Mouse (Mus musculus) adrenal gland, postnatal 25 days (tissue): ENCODE results near the gene Dusp7. TPM values are rescaled to one million over a fixed set of nuclear protein-coding genes. Genes with fewer than 3 reads are reported as not detected.
A peak's percentile ranks its signal among the peaks of the same experiment; 100 is the strongest.

Experiments
- DNase-seq: peaks from one replicate; pipeline ENCODE4 v3.0.0; 2021; ENCODE audit warnings: mixed read lengths
- total RNA-seq: library from RNA; stranded (reverse); gene quantifications from 2 replicates; pipeline ENCODE4 v1.2.3, GENCODE M21; 2021

The Dusp7 gene
- total RNA-seq, 1 experiment from 2014 or later = 16.7 TPM

DNA sequence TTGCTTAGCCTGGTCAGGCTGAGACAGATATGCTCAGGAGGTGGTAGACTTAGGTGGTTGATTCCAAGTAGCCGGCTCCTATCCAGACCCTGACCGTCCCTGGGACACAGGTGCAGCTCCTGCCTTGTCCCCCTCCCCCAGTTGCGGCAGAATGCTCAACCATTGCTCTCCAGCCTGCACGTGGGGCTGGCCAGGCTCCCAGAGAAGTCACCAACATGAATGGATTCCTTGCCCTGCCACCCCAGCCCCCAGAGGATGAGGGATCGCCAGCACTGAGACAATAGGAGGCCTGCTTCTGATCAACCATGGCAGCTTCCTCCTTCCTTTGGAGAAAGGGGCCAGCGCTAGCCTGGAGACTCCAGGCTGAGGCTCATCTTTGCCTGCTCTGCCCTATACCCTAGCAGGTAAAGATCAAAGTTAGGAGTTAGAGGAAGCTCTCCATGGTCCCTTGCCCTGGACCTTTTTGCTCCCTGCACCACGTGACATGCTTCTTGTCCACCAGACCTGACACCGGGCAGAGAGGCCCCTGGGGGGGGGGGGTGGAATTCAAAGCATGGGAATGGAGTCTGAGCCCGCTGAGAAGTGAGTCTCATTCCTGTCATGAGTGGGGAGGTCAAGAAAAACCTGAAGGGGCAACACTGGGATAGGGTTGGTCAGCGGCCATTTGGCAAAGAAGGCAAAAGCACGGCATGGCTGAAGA, 24.5 kb downstream of the Dusp7 start:
- DNase-seq = no peak

DNA sequence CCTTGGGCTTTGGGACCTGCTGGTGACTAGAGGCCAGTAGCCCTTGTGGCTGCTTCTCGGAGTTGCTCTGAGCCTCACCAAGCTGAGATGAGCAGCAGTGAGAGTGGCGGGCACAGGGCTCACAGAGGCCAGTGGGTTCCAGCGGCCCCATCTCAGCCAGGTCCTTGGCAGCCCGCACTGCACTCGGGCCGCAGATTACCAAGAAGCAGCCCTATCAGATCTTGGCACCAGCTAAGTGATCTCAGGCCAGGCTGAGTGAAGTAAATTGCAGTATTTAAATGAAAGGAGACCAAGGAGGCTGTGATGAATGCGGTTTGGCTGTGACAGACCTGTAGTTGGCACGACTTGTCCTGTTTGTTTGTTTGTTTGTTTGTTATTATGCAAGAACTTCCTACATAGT, 25.1 kb downstream of the Dusp7 start:
- no peak for DNase-seq

DNA sequence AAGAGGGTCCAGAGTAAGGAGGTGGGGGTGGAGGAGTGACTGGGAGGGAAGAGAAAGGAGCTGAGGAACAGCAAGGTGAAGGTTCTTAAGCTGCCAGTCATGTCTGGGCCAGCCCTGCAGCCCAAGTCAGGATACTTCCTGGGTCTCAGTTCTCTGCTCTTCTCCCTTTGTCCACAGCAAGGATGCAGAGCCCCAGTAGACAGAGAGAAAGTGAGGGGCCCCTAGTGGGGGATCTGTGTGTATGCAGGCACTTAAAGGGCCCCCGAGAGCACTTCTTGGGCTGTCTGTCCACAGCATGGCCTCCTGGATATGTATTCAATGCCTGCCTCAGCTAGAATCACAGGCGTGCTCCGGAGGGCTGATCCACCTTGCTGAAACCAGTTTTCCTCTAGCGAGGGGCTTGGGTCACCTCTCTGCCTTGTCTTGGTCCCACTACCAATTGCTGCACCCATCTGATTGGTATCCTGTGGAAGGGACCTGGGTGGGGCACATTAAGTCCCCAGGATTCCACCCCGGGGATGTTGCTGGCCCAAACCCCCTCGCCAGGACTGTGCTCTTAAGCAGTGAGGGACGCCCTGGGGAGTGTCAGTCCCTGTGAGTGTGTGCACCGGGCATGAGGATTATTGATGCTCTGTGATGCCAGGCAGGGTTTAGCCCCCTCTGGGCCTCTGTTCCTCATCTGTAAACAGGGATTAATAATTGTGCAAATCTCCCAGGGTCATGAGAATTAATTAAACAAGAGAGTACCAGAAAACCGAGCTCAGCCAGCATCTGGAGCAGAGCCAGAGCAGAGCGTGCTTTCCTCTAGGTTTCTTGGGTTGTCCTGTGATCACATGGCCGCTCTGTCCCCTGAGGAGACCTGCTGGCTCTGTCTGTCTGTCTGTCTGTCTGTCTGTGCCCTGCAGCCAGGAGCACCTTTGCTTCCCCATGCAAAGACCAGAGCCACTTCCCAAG, 26.5 kb downstream of the Dusp7 start:
- no peak for DNase-seq

DNA sequence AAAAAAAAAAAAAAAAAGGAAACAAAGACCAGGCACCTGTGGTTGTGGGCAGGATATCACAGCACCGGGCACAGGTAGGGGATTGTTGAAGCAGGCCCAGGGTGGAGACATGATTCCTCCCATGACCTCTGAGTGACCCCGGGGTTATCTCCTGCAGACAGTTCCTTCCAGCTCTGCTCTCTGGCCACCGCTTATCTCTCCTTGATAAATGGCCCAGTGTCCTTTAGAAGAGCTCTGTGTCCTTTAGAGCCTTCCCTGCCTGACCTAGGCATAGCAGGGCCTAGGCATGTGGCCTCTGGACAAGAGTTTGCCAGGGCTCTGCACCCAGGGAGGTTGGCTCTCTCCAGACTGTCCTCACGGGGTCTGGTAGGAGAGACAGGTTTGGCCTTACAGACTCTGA, 29.3 kb downstream of the Dusp7 start:
- DNase-seq = peak; percentile 17

DNA sequence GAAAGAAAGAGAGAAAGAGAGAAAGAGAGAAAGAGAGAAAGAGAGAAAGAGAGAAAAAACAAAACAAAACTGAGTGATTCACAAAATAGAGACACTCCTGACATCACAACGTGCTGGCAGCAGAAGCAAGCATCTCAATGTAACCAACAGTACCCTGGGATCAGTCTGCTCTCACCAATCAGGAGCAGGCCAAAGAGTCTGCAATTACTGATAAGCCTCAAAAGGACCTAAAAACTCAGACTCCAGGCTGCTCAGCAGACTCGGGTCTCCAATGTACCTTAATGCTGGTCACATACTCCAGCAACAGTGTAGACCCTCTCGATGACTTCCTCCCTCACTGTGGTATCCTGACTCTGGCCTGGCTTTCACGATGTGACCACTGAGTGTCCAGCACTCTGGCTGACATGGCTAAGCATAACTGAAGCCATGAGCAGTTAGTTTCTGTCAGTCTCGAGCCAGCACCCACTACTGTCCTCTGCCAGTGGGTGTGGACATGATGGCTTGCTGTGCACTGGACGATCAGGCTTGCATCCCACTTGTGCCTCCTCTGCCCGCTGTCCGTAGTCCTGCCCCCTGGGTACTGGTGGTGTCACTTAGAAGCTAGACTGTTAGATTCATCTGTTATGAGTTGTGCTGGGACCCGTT, 30.4 kb downstream of the Dusp7 start:
- no peak for DNase-seq

DNA sequence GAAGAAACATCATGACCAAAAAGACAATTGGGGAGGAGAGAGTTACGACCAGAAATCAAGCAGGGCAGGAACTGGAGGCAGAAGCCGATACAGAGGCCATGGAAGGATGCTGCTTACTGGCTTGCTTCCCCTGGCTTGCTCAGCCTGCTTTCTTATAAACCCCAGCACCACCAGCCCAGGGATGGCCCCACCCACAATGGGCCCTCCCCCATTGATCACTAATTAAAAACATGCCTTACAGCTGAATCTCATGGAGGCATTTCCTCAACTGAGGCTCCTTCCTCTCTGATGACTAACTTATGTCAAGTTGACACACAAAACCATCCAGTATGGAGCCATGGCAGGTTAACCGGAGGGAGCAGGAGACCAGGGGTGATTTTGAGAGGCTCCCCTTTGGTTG, 31.4 kb downstream of the Dusp7 start:
- DNase-seq = no peak

DNA sequence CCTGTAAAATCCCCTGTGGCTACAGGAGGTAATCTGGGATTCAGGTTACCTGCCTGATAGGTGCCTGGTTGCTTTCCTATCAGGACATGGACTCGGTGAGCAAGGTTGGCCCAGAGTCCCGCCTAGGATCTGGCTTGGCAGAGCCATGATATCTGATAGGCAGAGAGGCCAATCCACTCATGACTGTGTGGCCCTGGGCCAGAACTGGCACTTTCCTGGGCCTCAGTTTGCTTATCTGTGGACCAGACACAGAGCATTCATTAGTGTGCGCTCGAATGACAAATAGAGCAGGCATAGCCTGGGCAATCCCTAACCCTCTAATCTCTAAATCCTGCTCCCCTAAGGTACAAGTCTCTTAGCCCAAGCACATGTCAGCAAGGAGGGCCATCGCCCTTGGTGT, 33.7 kb downstream of the Dusp7 start:
- no peak for DNase-seq

DNA sequence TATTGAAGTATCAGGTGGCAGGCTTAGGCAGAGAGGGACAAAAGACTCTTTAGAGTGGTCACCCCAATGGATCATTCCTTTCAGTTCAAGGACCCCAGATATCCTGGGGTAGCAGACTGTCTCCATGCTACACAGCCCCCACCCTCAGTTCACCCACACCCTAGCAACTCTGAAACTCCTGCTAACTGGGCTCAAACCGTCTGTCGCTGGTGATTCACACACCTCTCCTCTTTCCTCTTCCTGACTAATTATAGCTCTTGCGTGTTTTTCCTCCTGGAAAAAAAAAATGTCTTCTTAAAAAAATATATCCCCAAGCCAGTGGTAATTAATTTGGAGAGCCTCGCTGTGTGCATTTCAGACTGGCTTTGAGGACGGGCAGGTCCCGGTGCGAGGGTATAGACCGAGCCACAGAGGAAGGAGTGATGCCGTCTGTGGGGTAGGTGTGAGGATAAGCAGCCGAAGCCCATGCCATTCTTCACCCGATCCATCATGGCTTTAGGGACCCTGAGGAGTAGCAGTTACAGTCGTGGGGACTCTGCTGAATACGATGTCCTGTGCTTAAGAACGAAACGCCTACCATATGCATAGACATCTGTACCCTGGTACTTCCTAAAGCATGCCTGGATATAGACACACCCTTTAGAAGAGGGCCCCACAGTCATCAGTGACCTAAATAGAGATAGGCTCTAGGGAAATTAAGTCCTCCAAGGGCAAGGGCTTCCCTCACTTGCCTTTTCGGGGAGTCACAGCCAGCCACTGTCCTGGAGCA, 34.4 kb downstream of the Dusp7 start:
- DNase-seq = no peak

DNA sequence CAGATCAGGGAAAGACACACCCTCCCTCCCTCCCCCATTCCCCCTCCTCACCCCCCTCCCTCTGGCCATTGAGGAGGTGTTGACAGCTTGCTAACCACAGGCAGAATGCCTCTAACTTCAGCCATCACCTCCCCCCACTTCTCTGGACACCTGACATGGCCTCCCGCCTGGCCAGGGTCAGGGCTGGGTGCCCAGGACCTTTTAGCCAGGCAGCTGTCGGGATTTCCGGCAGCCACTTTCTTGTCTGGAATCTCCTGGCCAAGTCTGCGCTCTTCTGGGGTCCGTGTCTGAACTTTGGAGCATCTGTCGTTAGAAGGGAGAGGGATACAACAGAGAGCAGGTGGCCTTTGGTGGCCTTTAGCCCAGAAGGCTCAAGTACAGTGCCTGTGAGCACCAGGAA, 36.8 kb downstream of the Dusp7 start:
- DNase-seq = peak; percentile 18

DNA sequence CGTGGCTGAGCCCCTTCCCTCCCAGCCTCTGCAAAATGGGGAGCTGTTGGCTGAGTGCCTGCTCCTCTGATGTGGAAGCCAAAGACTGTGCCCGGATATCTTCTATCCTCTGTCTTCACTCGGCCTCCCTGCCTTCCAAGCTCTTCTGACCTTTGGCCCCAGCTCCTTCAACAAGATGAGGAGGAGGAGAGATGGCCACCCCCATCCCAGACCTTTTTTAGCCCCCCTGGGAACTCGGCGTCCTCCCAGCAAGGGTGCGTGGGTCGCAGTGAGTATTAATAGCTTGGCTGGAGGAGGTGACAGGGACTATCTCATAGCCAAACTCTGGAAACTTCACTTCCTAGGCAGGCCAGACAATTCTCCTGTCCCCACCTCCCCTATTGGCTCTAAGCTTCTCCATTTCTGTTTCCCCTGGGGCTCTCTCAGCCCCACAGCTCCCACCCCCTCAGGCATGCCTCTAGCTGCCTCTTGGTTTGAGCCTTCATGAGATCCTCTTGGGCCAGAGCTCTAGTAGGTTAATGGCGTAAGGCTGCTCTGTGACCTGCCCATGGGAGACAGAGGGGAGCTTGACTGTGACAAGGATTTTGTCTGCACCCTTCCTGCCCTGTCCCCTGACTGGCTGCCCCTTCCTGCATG, 38.1 kb downstream of the Dusp7 start:
- peak; percentile 31 for DNase-seq

DNA sequence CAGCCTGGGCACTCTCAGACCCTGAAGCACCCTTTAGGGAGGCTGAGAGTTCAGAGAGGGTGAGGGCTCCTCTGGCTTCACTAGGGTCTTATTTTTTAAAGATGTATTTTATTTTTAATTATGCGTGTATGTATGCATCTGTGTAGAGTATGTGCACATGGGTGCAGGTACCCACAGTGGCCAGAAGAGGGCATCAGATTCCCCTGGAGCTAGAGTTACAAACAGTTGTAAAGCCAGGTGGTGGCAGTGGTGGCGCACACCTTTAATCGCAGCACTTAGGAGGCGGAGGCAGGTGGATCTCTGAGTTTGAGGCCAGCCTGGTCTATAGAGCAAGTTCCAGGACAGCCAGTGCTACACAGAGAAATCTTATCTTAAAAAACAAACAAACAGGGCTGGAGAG, 40.7 kb downstream of the Dusp7 start:
- DNase-seq = no peak

DNA sequence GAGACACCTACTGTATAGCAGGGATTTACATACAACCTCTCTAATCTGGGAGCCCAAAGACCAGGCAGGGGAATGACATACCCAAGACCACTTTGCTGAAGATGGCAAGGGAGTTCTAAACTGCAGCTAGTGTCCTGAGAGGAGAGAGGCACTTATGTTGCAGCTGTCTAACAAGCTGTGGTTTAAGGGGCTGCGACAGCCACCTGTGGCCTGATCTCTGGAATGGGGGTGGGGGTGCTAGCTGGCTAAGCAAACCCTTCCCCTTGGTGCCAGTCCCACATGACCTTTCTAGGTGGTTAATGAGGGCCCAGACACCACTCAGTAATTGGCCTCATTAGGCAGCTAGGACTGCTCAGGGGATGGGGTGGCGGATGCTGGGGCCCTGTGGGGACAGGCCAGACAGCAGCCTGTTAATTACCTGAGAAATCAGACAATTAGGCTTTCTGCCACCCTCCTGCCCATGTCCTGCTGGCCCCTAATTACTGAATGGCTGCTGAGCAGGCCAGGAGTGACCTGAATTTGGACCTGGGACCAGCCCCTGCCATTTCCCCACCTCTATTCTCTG, 41.7 kb downstream of the Dusp7 start:
- DNase-seq = no peak

DNA sequence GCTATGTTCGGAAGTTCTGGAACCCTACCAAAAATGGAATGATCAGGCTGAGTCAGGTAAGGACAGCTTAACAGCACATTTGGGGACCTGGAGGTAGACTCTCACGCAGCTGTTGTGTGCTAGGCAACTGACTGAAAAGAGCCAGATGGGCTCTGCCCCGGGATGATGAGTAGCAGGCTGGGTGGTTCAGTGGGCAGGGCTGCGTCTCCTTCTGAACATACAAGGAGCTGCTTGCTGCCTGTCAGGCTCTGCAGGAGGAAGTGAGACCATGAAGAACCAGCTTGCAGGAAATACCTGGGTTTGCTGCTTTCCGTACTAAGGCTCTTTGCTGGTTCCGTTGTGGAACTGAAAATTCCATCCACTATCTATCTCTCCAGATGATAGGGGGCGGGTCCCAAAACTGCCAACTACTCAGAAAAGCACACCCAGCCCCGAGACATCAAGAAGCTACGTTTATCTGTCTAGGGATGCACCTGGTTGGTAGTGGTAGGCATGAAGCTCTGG, 42.7 kb downstream of the Dusp7 start:
- DNase-seq = no peak

DNA sequence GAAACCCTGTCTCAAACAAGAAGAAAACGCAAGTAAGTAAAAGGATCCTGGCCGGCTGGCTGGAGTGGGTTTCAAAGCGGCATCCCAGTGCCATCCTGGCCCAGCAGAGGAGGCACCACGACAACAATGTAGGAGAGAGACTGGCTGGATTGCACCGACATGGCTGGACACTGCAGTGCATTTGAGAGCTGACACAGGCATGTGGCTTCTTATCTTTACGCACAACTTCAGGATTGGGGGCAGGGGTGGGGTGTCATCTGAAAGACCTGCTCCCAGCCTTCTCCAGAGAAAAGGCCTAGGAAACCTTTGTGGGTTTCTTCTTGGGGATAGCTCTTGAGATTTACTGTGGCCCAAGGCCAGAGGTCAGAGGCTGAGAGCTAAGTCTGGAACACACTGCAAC, 43.3 kb downstream of the Dusp7 start:
- no peak for DNase-seq

DNA sequence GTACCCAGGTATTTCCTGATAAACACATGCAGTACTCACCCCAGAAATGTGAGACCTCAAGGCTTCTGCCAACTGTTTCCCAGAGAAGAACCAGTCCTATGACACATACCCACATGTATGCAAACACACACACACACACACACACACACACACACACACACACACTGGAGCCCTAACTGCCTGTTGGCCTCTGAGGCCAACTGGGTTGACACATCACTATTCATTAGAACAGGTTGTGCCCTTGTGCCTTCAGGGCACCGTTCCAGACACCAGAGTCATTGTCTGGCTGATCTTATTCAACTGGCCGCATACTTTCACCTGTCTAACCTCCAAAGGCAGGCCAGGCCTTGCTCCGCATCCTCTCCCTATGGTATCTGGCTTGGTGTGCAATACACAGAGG, 43.8 kb downstream of the Dusp7 start:
- no peak for DNase-seq

DNA sequence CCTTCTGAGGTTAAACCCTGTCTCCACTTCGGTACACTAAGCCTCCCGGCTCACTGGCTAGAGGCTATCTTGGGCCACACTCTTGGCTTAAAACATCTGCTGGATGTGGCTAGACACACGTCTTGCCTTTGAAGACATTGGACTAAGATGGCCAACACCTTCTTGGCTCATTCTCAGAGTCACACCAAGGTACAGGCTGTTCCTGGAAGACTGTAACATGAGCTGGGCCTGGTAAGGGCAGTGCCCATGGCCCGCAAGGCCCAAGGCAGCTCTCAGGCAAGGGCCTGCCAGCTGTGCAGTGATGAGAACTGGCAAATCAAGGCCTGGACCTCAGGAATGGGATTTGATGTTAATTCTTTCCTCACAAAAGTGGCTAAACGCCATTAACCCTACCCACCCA, 45.2 kb downstream of the Dusp7 start:
- no peak for DNase-seq

DNA sequence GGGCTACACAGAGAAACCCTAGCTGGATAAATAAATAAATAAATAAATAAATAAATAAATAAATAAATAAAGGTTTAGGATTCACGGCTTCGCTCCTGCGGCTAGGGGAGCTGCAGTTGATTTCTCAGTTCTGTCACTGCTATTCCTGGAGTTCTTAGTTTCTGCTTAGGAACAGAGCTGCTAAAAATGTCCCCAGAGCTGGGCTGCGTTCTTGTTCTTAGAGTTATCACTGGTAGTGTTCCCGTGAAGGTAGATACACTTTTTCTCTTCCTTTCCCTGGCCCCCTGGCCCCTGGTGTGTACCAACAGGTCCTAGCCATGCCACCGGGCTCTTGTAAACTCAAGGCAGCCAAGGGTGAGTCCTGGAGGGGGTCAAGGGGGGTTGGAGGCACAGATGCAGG, 48.4 kb downstream of the Dusp7 start:
- no peak for DNase-seq

DNA sequence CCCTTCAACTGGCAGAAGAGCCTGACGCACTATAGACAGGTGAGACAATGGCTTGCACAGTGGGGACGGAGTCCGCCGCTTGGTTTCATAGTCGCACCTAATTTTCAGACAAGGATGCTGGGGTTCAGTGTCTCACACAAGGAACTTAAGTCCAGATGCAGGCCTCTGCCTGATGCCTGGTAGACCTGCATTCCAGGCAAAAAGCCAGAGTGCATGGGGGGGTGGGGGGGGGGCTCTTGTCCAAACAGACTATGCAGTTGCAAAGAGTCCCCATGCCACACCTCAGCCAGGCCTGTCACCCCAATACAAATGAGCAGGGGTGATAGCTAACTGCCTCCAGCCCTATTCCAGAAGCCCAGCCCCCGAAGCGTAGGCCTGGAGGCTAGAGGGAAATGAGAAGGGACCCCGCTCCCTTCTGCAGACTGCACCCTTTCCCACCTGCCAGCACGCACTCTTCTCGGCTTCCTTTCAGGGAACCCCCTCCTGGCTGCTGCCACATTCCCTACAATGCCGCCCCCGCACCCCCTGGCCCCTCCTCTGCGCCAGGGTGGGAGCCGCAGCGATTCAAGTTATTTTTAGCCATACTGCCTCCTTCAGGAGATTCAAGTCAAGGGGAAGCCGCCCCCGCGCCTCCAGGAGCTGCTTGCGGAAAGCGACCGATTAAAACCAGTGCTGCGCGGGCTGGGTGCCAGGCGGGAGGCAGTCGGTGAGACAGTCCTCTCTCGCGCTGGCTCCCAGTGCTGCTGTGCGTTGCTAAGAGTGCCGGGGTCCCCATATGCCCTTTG, 49.6 kb downstream of the Dusp7 start:
- DNase-seq = peak; percentile 88

DNA sequence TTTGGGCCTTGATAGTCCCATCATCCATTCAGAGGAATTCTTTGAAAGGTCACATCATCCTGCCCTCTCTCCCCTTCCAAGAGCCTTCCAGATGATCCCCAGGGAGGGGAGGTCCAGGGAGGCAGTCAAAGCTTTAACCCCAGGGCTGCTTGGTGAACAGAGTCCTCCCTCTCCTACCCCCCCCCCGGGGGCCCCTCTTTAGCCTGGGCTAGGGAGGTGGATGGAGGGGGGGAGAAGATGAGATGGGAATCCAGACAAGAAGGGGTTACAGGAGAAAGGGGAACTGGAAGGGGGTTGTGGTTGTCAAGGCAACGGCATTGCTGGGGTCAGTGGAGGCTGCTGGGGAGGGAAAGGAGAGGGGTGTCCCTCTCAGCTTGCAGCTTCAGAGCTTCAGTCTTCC, 52.2 kb downstream of the Dusp7 start:
- no peak for DNase-seq
